Mouse (Mus musculus): ENCODE measurements at regions not wholly inside any gene's neighbourhood (a gene's known extent, or its start where the extent isn't known, plus 50 kb on each side); places are given as distances from the start of the nearest gene placed in this dataset.

DNA sequence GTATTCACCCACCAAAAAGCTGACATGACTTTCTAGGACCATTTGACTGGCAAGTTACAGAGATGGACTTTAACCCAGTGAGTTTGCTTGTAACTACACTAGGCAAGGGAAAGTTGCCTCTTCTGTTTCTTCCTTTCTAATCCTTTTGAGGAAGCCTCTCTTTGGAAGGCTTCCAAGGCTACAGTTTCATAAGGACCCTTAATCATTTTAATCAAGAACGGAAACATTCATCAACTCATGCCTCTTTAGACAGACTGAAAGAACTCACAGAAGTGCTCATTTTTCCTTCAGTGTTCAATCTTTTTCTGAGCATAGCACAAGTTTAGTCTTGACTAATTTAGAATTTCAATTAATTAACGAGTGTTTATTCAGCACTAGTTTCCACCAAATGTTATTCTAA is 84.2 kb downstream of the Ddx1 start:
- Histone ChIP-seq H3K27me3 (ENCODE audit: control insufficient read depth, insufficient read depth, low read length) (no peaks in the 10 kb centered on the region), H3K4me3 (ENCODE audit: control insufficient read depth, low read depth, low read length) (no peak overlapping the region), H3K27ac (ENCODE audit: control insufficient read depth, insufficient read depth, low read depth, low read length) (no peak overlapping the region), H3K4me1 (ENCODE audit: control insufficient read depth, insufficient read depth, low read length) (no peaks in the 10 kb centered on the region), H3K36me3 (ENCODE audit: control insufficient read depth, insufficient read depth, low read length) (no peaks in the 10 kb centered on the region)
- no peak for TF ChIP-seq POLR2A (IDR thresholded peaks at IDR 0.05; ENCODE audit: control insufficient read depth, low read depth, low read length)
- no peak for TF ChIP-seq CTCF (IDR thresholded peaks at IDR 0.05; ENCODE audit: control insufficient read depth, insufficient read depth, insufficient replicate concordance, low read depth, low read length)

DNA sequence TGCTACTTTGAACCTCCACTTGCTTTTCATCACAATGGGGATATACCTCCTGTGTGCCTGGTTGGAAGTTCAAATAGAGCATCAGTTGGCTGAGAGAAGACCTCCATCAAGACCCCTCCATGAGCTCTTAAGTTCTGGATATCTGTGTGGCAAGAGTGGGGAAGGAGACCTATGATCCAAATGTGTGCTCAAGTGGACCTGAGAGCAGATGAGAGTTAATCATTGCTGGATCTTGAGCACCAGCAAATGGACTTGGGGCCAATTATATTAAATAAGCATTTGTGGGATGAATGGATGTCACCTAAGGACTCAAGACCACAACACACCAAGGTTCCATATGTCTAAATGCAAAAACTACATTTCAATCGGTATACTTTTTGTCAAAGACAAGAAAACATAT is 88.0 kb downstream of the Ddx1 start:
- Histone ChIP-seq H3K4me3 (ENCODE audit: control insufficient read depth, low read depth, low read length) (no peak overlapping the region), H3K4me1 (ENCODE audit: control insufficient read depth, insufficient read depth, low read length) (no peaks in the 10 kb centered on the region), H3K27ac (ENCODE audit: control insufficient read depth, insufficient read depth, low read depth, low read length) (no peak overlapping the region), H3K36me3 (ENCODE audit: control insufficient read depth, insufficient read depth, low read length) (no peaks in the 10 kb centered on the region), H3K27me3 (ENCODE audit: control insufficient read depth, insufficient read depth, low read length) (no peaks in the 10 kb centered on the region)
- TF ChIP-seq POLR2A (IDR thresholded peaks at IDR 0.05; ENCODE audit: control insufficient read depth, low read depth, low read length) (no peak), CTCF (IDR thresholded peaks at IDR 0.05; ENCODE audit: control insufficient read depth, insufficient read depth, insufficient replicate concordance, low read depth, low read length) (no peak)

DNA sequence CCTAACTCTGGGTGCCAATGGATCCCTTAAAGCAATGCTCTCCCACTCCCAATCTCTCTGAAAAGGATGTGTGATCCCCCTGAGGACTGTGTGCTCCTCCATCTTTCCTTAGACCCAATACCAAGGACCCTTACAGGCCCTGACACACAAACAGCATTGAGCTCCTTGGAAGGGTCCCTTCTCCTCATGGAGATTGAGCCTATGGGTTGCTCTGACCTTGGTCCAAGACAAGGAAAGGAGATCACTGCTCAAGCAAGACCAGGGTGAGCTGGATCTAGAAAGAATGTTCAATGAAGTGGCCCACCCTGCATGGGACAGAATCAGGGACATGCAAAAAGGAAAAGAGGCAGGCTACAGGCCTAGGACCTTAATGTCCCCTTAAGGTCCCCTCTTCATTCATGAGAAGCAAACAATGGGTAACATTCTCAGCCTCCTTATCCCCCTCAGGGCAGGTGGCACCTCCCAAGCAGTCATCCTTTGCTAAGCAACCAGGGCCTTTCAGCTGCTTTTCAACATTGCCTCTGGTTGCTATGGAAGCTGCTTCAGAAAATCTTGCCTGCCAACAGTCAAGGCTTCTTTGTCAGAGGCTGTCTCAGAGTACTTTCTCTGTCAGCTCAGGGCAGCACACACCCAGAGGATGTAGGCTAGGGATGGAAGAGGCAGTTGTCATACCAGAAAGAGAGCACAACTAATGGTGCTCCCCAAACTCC is 89.5 kb downstream of the Ddx1 start:
- TF ChIP-seq CTCF (IDR thresholded peaks at IDR 0.05; ENCODE audit: control insufficient read depth, insufficient read depth, insufficient replicate concordance, low read depth, low read length) (no peak), POLR2A (IDR thresholded peaks at IDR 0.05; ENCODE audit: control insufficient read depth, low read depth, low read length) (no peak)
- H3K36me3 ChIP-seq (ENCODE audit: control insufficient read depth, insufficient read depth, low read length), result no peaks in the 10 kb centered on the region
- H3K27ac ChIP-seq (ENCODE audit: control insufficient read depth, insufficient read depth, low read depth, low read length), result no peak overlapping the region
- no peak overlapping the region for H3K4me3 ChIP-seq (ENCODE audit: control insufficient read depth, low read depth, low read length)
- no peaks in the 10 kb centered on the region for H3K4me1 ChIP-seq (ENCODE audit: control insufficient read depth, insufficient read depth, low read length)
- H3K27me3 ChIP-seq (ENCODE audit: control insufficient read depth, insufficient read depth, low read length), result no peaks in the 10 kb centered on the region

DNA sequence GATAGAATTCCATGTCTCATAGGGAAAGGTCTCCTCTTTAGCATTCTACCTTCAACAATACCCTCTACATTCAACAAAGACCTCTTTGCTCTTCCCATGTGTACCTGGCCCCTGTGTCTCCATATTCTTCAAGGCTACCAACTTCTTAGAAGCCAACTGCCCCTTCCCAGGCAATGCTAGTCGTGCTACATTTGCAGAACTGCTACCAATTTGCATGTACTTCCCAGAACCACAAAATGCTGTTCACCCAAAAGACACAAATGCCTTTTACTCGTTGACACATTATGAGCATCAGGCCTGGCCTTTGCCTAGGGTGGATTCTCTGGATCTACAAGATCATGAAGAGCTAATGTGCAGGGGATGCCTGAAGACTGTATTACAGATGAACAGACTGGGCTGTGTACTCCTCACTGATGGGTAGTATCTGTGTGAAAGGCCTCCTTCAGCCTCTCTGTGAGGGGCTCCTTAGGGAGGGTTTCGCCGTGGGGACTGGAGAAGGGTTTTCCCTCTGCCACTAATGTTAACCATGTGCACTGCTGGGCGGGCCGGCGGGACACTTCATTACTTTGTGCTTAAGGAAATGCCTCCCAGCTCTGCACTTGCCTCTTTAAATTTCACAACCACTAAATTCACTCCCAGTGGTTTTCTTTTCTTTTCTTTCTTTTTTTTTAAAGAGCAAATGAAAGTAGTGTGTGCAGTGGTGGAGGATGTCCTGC is 91.2 kb downstream of the Ddx1 start:
- H3K27me3 ChIP-seq (ENCODE audit: control insufficient read depth, insufficient read depth, low read length), result no peaks in the 10 kb centered on the region
- H3K36me3 ChIP-seq (ENCODE audit: control insufficient read depth, insufficient read depth, low read length), result no peaks in the 10 kb centered on the region
- H3K4me1 ChIP-seq (ENCODE audit: control insufficient read depth, insufficient read depth, low read length), result no peaks in the 10 kb centered on the region
- TF ChIP-seq CTCF (IDR thresholded peaks at IDR 0.05; ENCODE audit: control insufficient read depth, insufficient read depth, insufficient replicate concordance, low read depth, low read length) (no peak), POLR2A (IDR thresholded peaks at IDR 0.05; ENCODE audit: control insufficient read depth, low read depth, low read length) (no peak)
- H3K4me3 ChIP-seq (ENCODE audit: control insufficient read depth, low read depth, low read length), result no peak overlapping the region
- no peak overlapping the region for H3K27ac ChIP-seq (ENCODE audit: control insufficient read depth, insufficient read depth, low read depth, low read length)

DNA sequence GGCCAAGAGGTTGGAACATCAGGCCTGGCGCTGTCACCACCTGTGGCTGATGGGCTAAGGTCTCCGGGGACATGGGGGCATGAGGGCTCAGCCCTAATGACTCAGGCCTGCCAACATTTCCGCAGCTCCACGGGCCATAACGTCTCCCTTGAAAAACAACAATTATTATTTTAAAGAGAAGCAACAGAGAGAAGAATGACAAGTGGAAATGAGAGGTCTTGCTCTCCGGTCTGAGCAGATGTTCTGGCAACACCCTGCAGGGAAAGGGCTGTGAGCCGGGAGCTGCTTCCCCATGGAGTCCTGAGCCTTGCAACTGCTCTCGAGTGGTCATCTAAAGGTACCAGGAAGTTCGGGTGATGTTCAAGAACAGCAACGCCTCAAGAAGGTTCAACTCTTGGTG is 91.9 kb downstream of the Ddx1 start:
- Histone ChIP-seq H3K4me3 (ENCODE audit: control insufficient read depth, low read depth, low read length) (no peak overlapping the region), H3K4me1 (ENCODE audit: control insufficient read depth, insufficient read depth, low read length) (no peaks in the 10 kb centered on the region), H3K36me3 (ENCODE audit: control insufficient read depth, insufficient read depth, low read length) (no peaks in the 10 kb centered on the region), H3K27me3 (ENCODE audit: control insufficient read depth, insufficient read depth, low read length) (no peaks in the 10 kb centered on the region), H3K27ac (ENCODE audit: control insufficient read depth, insufficient read depth, low read depth, low read length) (no peak overlapping the region)
- no peak for TF ChIP-seq POLR2A (IDR thresholded peaks at IDR 0.05; ENCODE audit: control insufficient read depth, low read depth, low read length)
- TF ChIP-seq CTCF (IDR thresholded peaks at IDR 0.05; ENCODE audit: control insufficient read depth, insufficient read depth, insufficient replicate concordance, low read depth, low read length), result no peak

DNA sequence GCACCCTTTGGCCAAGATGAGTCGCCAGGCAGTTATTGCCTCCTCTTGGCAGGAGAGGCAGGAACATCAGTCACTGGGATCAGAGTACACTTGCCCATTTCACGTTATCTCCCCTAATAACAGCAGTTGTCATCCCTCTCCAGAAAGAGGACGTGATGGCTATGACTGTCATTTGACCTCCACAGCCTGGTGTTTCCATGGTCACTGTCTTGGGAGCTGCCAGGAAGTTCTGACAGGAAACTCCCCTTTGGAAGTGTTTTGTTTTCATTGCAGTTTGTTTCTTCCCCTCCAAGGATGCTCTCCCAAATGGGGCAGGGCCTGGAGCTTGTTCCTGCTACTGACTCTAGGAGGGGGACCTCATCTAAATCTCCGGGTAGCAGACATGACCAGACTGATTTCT is 98.3 kb downstream of the Ddx1 start:
- no peak overlapping the region for H3K27ac ChIP-seq (ENCODE audit: control insufficient read depth, insufficient read depth, low read depth, low read length)
- no peaks in the 10 kb centered on the region for H3K27me3 ChIP-seq (ENCODE audit: control insufficient read depth, insufficient read depth, low read length)
- no peak overlapping the region for H3K4me3 ChIP-seq (ENCODE audit: control insufficient read depth, low read depth, low read length)
- no peaks in the 10 kb centered on the region for H3K36me3 ChIP-seq (ENCODE audit: control insufficient read depth, insufficient read depth, low read length)
- H3K4me1 ChIP-seq (ENCODE audit: control insufficient read depth, insufficient read depth, low read length), result no peaks in the 10 kb centered on the region
- no peak for TF ChIP-seq POLR2A (IDR thresholded peaks at IDR 0.05; ENCODE audit: control insufficient read depth, low read depth, low read length)
- TF ChIP-seq CTCF (IDR thresholded peaks at IDR 0.05; ENCODE audit: control insufficient read depth, insufficient read depth, insufficient replicate concordance, low read depth, low read length), result no peak

DNA sequence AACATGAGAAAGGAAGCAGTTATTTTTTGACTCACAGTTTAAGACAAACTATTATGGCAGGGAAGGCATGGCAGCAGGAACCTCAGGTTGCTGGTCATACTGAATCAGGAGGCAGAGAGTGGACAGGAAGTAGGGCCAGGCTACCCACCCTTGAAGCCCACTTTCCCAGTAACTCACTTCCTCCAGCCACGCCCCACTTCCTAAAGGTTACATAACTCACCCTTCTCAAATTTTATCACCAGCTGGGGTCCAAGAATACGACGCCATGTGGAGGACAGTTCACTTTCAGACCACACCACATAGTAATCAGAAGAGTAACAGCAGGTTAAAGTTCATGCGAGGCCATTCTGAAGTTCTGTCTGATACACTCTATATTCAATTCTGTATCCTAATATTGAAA is 101.8 kb downstream of the Ddx1 start:
- TF ChIP-seq CTCF (IDR thresholded peaks at IDR 0.05; ENCODE audit: control insufficient read depth, insufficient read depth, insufficient replicate concordance, low read depth, low read length), result no peak
- TF ChIP-seq POLR2A (IDR thresholded peaks at IDR 0.05; ENCODE audit: control insufficient read depth, low read depth, low read length), result no peak
- H3K4me1 ChIP-seq (ENCODE audit: control insufficient read depth, insufficient read depth, low read length), result no peaks in the 10 kb centered on the region
- H3K27ac ChIP-seq (ENCODE audit: control insufficient read depth, insufficient read depth, low read depth, low read length), result no peak overlapping the region
- H3K27me3 ChIP-seq (ENCODE audit: control insufficient read depth, insufficient read depth, low read length), result no peaks in the 10 kb centered on the region
- H3K4me3 ChIP-seq (ENCODE audit: control insufficient read depth, low read depth, low read length), result no peak overlapping the region
- H3K36me3 ChIP-seq (ENCODE audit: control insufficient read depth, insufficient read depth, low read length), result no peaks in the 10 kb centered on the region

All from testis, adult 2 months (tissue).